Mouse (Mus musculus) MEL (cell line): ENCODE results near the gene Gck.

ENCODE experiments used
- CHD1 ChIP-seq: IDR thresholded peaks from 2 replicates; pipeline ENCODE4 v1.6.1; 2012; ENCODE audit warnings: low read depth, mild to moderate bottlenecking, inconsistent platforms, low read length, improper control_type of control experiment
- CTCF ChIP-seq, 3 experiments: IDR thresholded peaks in 2 of 3; conservative IDR thresholded peaks in 1 of 3; 2 replicates each; pipeline ENCODE4 v1.5.1; 2011 to 2012; ENCODE audit warnings: low read length in 3 of 3, low read depth in 2 of 3, mild to moderate bottlenecking in 2 of 3, improper control_type of control experiment in 1 of 3, inconsistent platforms in 1 of 3, mixed read lengths in 1 of 3, moderate library complexity in 1 of 3; ENCODE audit not compliant: control insufficient read depth in 1 of 3, insufficient read depth in 1 of 3, poor library complexity in 1 of 3, severe bottlenecking in 1 of 3
- MEF2A ChIP-seq: IDR thresholded peaks from 2 replicates; pipeline ENCODE4 v1.6.1; 2014; ENCODE audit warnings: low read depth, mild to moderate bottlenecking, inconsistent platforms, low read length, improper control_type of control experiment; ENCODE audit not compliant: poor library complexity, insufficient replicate concordance, severe bottlenecking; ENCODE audit errors: extremely low read depth
- NELFE ChIP-seq: IDR thresholded peaks from 2 replicates; pipeline ENCODE4 v1.6.1; 2011; ENCODE audit warnings: low read depth, low read length, improper control_type of control experiment
- POLR2A ChIP-seq, 2 experiments: IDR thresholded peaks; 2 replicates each; pipeline ENCODE4 v1.6.1; 2011 to 2012; ENCODE audit warnings: low read length in 2 of 2, mild to moderate bottlenecking in 2 of 2, control low read depth in 1 of 2, improper control_type of control experiment in 1 of 2, low read depth in 1 of 2, moderate library complexity in 1 of 2; ENCODE audit not compliant: control insufficient read depth in 1 of 2, insufficient read depth in 1 of 2, poor library complexity in 1 of 2
- POLR2AphosphoS2 ChIP-seq: IDR thresholded peaks from 2 replicates; pipeline ENCODE4 v1.6.1; 2011; ENCODE audit warnings: low read length, improper control_type of control experiment
- RAD21 ChIP-seq: IDR thresholded peaks from 2 replicates; pipeline ENCODE4 v1.6.1; 2011; ENCODE audit warnings: mild to moderate bottlenecking, low read depth, low read length, improper control_type of control experiment
- ZNF384 ChIP-seq: IDR thresholded peaks from 2 replicates; pipeline ENCODE4 v1.6.1; 2012; ENCODE audit warnings: low read depth, mild to moderate bottlenecking, inconsistent platforms, low read length, improper control_type of control experiment

GRCm38 (mm10) chr11:5852314-5852713 lies 97.6 kb downstream of the Gck start:
- TF ChIP-seq POLR2AphosphoS2 (no peak), ZNF384 (no peak), POLR2A (IDR thresholded peaks at IDR 0.05; ENCODE audit: control insufficient read depth in 1 of 2, insufficient read depth in 1 of 2, low read depth in 1 of 2, low read length in 2 of 2, poor library complexity in 1 of 2) (no peak), NELFE (no peak), MEF2A (no peak), RAD21 (no peak), CHD1 (no peak), CTCF (IDR thresholded peaks at IDR 0.05 in 2 of 3, conservative IDR thresholded peaks at IDR 0.05 in 1 of 3; ENCODE audit: control insufficient read depth in 1 of 3, insufficient read depth in 1 of 3, low read depth in 2 of 3, low read length in 3 of 3, poor library complexity in 1 of 3, severe bottlenecking in 1 of 3) (no peak)
